Mouse (Mus musculus) thymus, postnatal 4 days (tissue): Measurements from ENCODE around the gene Pnp.
"Not testable (repeated sequence)": the region's sequence is repeated elsewhere in the genome, so short reads cannot be mapped to it uniquely, and the experiment has no call there.

Experiments used
- DNase-seq: peaks from one replicate; pipeline ENCODE4 v3.0.0; 2021

Pnp gene

DNA sequence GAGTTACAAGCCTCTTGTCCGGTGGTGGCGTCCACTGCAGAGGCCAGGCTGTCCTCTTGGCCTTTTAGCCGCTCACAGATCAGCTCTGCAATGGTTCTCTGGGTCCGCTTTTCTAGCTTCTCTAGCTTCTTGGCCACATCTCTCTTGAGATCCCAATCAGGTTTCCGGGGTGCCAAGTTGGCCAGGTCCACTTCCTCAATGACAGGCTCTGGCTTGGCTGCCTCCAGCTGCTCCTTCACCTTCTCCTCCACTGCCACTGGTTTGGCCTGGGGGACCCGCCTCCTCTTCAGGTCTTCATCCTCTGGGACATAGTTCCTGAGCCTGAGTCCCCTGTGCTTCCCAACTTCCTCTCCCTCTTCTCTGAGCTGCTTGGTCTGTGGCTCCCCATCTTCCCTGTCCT lies 47.6 kb downstream of the Pnp start:
- DNase-seq, result not testable (repeated sequence)

- no peak for DNase-seq
These were observed 48.7 kb downstream of the Pnp start for GRCm38 (mm10) chr14:50979631-50980030.

DNA sequence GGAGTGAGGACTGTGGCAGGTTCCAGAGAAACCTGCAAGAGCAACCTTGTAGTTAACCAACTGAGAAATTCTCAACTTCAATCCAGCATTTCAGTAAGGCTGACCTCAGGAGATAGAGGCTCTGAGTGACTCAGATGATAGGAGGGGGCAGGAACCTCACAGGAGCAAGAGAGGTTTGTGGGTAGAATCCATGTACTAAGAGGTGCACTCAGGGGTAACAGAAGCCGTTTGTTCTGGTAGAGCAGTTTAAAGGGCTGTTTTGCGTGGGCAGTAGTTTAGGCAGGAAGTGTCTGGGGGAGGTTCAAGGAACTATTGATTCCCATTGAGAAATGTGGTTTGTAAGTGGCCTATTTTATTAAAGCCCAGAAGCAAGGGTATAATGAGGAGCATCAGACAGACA lies 50.3 kb downstream of the Pnp start:
- no peak for DNase-seq

- no peak for DNase-seq
These were observed 51.0 kb downstream of the Pnp start for GRCm38 (mm10) chr14:50981837-50982236.

DNA sequence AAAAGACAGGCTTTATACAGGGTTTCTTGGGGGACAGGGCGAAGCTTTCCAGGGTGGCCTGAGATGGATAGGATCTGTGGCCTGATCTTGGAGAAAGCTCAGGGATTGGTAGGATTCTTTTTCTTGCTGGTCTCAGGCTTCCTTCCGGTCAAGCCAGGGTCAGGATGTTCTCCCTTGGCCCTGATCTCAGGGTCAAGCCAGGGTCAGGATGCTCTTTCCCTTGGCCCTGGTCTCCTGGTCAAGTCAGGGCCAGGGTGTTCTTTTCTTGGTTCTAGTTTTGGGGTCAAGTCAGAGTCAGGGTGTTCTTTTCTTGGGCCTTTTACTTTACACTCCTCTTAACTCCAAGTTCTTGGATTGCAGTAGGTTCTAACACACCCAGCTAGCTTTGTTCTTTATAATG lies 56.8 kb downstream of the Pnp start:
- DNase-seq, result no peak

GRCm38 (mm10) chr14:50991037-50991436 lies 60.2 kb downstream of the Pnp start:
- DNase-seq, result no peak

DNA sequence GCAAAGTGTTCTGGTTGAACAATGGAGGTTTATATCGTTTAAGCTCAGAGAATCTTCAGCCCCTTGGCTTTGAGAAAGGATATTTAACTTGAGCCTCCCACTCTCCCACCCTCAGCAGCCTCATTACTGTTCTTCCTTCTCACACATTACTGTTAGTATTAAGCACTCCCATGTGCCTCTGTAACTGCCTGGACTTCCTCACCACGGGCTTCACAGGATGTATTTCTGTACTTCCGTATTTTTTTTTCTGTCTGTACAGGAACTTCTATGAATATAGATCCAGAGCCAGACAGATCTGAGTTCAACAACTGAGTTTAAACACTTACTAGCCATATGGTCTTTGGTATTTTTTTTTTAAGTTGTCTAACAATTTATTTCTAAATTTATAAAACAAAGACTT lies 66.2 kb downstream of the Pnp start:
- DNase-seq, result no peak

DNA sequence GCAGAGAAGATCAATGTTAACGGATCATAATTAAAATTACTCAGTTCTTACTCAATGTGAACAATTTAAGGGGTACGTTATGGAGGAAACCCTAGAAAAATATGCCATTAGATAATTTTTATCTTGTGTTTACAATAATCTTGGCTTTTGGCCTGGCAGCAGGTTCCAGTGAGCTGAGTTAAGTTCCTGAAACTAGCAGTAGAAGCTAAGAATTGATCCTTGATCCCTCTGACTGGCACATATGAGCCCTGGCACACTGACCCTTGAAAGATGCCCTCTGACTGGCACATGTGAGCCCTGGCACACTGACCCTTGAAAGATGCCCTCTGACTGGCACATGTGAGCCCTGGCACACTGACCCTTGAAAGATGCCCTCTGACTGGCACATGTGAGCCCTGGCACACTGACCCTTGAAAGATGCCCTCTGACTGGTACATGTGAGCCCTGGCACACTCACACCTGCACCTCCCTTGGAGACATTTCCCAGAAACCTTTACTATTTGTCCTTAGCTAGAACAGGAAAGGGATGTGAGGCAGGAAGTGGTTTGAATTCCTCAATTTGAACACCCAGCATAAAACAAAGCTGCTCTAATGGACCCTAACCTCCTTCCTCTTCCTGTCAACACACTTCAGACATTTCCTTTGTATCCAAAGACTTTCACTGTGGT lies 67.3 kb downstream of the Pnp start:
- no peak for DNase-seq

- DNase-seq, result no peak
These were observed 76.4 kb downstream of the Pnp start, which contains the start of gene Rnase10 for GRCm38 (mm10) chr14:51007152-51007801. Gene Rnase10 (plus strand): TSS chr14:51007751.

GRCm38 (mm10) chr14:51007914-51008713 lies 77.2 kb downstream of the Pnp start:
- no peak for DNase-seq

DNA sequence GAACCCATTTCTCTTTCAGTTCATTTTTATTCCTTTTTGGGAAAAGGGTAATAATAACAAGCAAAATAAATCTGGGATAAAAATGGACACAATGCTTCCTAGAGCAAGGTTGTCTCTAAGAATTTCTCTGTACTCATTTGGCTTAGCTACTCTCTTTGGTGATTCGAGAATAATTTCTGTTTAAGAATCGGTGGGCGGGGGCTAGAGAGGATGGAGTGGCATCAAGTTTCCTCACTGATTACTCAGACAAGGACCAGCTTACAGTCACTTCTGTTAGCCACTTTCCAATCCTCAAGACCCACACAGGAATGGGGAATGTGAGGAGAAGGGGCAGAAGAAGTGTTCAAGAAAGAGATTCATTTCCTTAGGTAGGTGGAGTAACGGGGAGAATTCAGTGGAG lies 77.9 kb downstream of the Pnp start:
- DNase-seq, result no peak

- DNase-seq, result no peak
These were observed 78.7 kb downstream of the Pnp start for GRCm38 (mm10) chr14:51009572-51009971.

- not testable (repeated sequence) for DNase-seq
These were observed 83.8 kb downstream of the Pnp start for GRCm38 (mm10) chr14:51014724-51015123.
